8 mouse cellular contexts compared by ENCODE assay signal in the genomic region with DNA sequence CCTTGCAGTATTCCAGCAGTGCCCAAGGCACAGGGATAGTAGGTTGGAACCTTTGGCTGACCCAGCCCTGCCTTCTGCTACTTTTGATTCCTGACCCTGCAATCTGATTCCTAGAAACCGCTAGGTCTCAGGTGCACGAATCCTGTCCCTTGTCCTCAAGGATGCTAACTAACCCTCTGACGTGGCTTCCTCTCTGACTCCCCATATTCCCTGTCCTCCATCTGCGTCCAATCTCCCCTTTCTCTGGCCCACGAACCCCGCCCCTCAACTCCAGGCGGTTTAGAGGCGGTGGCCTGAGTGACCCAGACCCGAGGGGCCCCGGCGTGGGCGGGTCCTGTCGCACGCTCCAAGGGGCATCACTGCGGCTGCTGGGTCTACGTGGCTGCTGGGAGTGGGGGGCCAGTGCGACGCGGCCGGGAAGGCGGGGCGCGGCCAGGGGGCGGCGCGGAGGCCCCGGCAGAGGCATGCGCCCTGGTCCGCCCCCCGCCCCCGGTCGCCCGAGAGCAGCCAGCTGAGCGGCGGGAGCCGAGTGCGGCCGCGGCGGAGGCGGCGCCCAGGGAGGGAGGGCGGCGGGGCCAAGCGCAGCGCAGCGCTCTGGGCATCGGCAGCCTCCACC. TPM values are rescaled to one million over a fixed set of nuclear protein-coding genes. Genes with fewer than 3 reads are reported as not detected.
A peak's percentile ranks its signal among the peaks of the same experiment; 100 is the strongest.
DNase-seq lines count a peak whose midpoint lies in the region; ATAC-seq and TF ChIP-seq lines count a peak whose summit lies in the region.

A gene (plus strand): TSS at position 612 of the 616 bp plus-strand sequence.

- H3K4me2 ChIP-seq in embryonic facial prominence, embryonic 12.5 days (replicated peaks): peak within 1 kb of the TSS; percentile 88
- peak within 1 kb of the TSS; percentile 90 for H3K4me2 ChIP-seq in heart, embryonic 14.5 days (ENCODE audit: low read length)
- peak within 1 kb of the TSS; percentile 83 for H3K4me2 ChIP-seq in stomach, postnatal 0 days (replicated peaks; ENCODE audit: low read depth)

- no peaks in the 10 kb centered on the region for H3K9me3 ChIP-seq in E14TG2a.4 (ENCODE audit: low read length)
- H3K9me3 ChIP-seq in embryonic facial prominence, embryonic 12.5 days: no peaks in the 10 kb centered on the region
- no peaks in the 10 kb centered on the region for H3K9me3 ChIP-seq in heart, embryonic 14.5 days (ENCODE audit: control insufficient read depth, low read length)
- H3K9me3 ChIP-seq in megakaryocyte, embryonic 14.5 days: peaks cover 6% of the 10 kb centered on the region
- no peaks in the 10 kb centered on the region for H3K9me3 ChIP-seq in stomach, postnatal 0 days (ENCODE audit: control insufficient read depth, low read length)

- peaks cover 18% of the 10 kb centered on the region for H3K36me3 ChIP-seq in E14TG2a.4 (ENCODE audit: insufficient read depth, low read length)
- no peaks in the 10 kb centered on the region for H3K36me3 ChIP-seq in embryonic facial prominence, embryonic 12.5 days
- H3K36me3 ChIP-seq in heart, embryonic 14.5 days (ENCODE audit: control insufficient read depth, insufficient read depth, low read length): peaks cover 10% of the 10 kb centered on the region; the same call in 1 of the 2 replicates
- peaks cover 47% of the 10 kb centered on the region for H3K36me3 ChIP-seq in megakaryocyte, embryonic 14.5 days (replicated peaks; ENCODE audit: low read length)
- H3K36me3 ChIP-seq in stomach, postnatal 0 days (ENCODE audit: control insufficient read depth, insufficient read depth, low read length): no peaks in the 10 kb centered on the region

- intact Hi-C loops in left cerebral cortex, adult 2 months (cut with DNase I): loop anchor here (2.0 kb wide), 1 partner anchor 47 kb away; no protein-coding TSS in a partner anchor

- no peak for TF ChIP-seq EP300 in stomach, postnatal 0 days (optimal IDR thresholded peaks at IDR 0.05)

- H3K27me3 ChIP-seq in E14TG2a.4 (ENCODE audit: insufficient read depth, low read length): peaks cover 26% of the 10 kb centered on the region
- H3K27me3 ChIP-seq in embryonic facial prominence, embryonic 12.5 days: peaks cover 26% of the 10 kb centered on the region
- no peaks in the 10 kb centered on the region for H3K27me3 ChIP-seq in heart, embryonic 14.5 days (ENCODE audit: control insufficient read depth, insufficient read depth, low read length)
- H3K27me3 ChIP-seq in megakaryocyte, embryonic 14.5 days (replicated peaks): peaks cover 59% of the 10 kb centered on the region
- no peaks in the 10 kb centered on the region for H3K27me3 ChIP-seq in stomach, postnatal 0 days (ENCODE audit: control insufficient read depth, insufficient read depth, low read length)

- WGBS in embryonic facial prominence, embryonic 12.5 days: under 1% methylated on average over 43 of the region's 48 CpGs
- 1% methylated on average over 37 of the region's 48 CpGs for WGBS in heart, embryonic 14.5 days
- WGBS in stomach, postnatal 0 days: 3% methylated on average over 19 of the region's 48 CpGs

- no peak for TF ChIP-seq CTCF in E14TG2a.4 (conservative IDR thresholded peaks at IDR 0.05; ENCODE audit: low read length)
- TF ChIP-seq CTCF in left cerebral cortex, adult 2 months (IDR thresholded peaks at IDR 0.05): no peak
- TF ChIP-seq CTCF in stomach, postnatal 0 days (IDR thresholded peaks at IDR 0.05; ENCODE audit: low read depth): no peak

- ATAC-seq in embryonic facial prominence, embryonic 12.5 days (ENCODE audit: insufficient number of reproducible peaks, insufficient read depth, low FRiP score, low TSS enrichment): peak; percentile 45; the same call in 1 of the 2 replicates
- peak; percentile 65 for ATAC-seq in heart, embryonic 14.5 days (ENCODE audit: insufficient number of reproducible peaks, insufficient read depth, low FRiP score, low read depth)
- peak; percentile 59; the same call in 1 of the 2 replicates for ATAC-seq in stomach, postnatal 0 days (ENCODE audit: low FRiP score, low TSS enrichment)

- H3K27ac ChIP-seq in embryonic facial prominence, embryonic 12.5 days: peak within 1 kb of the TSS; percentile 61
- peak within 1 kb of the TSS; percentile 63 to 92 for H3K27ac ChIP-seq in heart, embryonic 14.5 days (replicated peaks in 1 of 2; ENCODE audit: control insufficient read depth in 1 of 2, insufficient read depth in 1 of 2, low read depth in 2 of 2, low read length in 2 of 2)
- peak within 1 kb of the TSS; percentile 72 for H3K27ac ChIP-seq in left cerebral cortex, adult 2 months
- H3K27ac ChIP-seq in stomach, postnatal 0 days (replicated peaks): peak within 1 kb of the TSS; percentile 82

- peak within 1 kb of the TSS; percentile 87 for H3K4me3 ChIP-seq in E14TG2a.4 (replicated peaks; ENCODE audit: low read length)
- H3K4me3 ChIP-seq in embryonic facial prominence, embryonic 12.5 days: peak within 1 kb of the TSS; percentile 66
- H3K4me3 ChIP-seq in heart, embryonic 14.5 days (ENCODE audit: control insufficient read depth in 1 of 2, insufficient read depth in 1 of 2, low read depth in 1 of 2, low read length in 2 of 2): peak within 1 kb of the TSS; percentile 50 to 75
- peak within 1 kb of the TSS; percentile 58 for H3K4me3 ChIP-seq in left cerebral cortex, adult 2 months
- H3K4me3 ChIP-seq in megakaryocyte, embryonic 14.5 days (replicated peaks): peak within 1 kb of the TSS; percentile 72
- H3K4me3 ChIP-seq in stomach, postnatal 0 days (ENCODE audit: low read depth, low read length): peak within 1 kb of the TSS; percentile 61

- H3K9ac ChIP-seq in embryonic facial prominence, embryonic 12.5 days: peak within 1 kb of the TSS; percentile 81
- peak within 1 kb of the TSS; percentile 90 for H3K9ac ChIP-seq in heart, embryonic 14.5 days (ENCODE audit: low read length)
- H3K9ac ChIP-seq in stomach, postnatal 0 days (ENCODE audit: low read length): peak within 1 kb of the TSS; percentile 76

- peaks cover 78% of the 10 kb centered on the region for H3K4me1 ChIP-seq in E14TG2a.4 (replicated peaks; ENCODE audit: low read depth, low read length)
- peaks cover 36% of the 10 kb centered on the region for H3K4me1 ChIP-seq in embryonic facial prominence, embryonic 12.5 days
- H3K4me1 ChIP-seq in heart, embryonic 14.5 days (ENCODE audit: control insufficient read depth in 2 of 2, insufficient read depth in 2 of 2, low read length in 2 of 2): peaks cover 36 to 61% of the 10 kb centered on the region in 2 experiments
- peaks cover 38% of the 10 kb centered on the region for H3K4me1 ChIP-seq in megakaryocyte, embryonic 14.5 days
- no peaks in the 10 kb centered on the region; the same call in none of the 2 replicates for H3K4me1 ChIP-seq in stomach, postnatal 0 days (replicated peaks; ENCODE audit: control insufficient read depth, insufficient read depth)

- peak; percentile 78 for DNase-seq in NIH3T3 (ENCODE audit: low read depth)
- peak; percentile 61 to 67 for DNase-seq in left cerebral cortex, adult 2 months (ENCODE audit: extremely low spot score in 1 of 2, low spot score in 2 of 2)
- peak; percentile 41 for DNase-seq in stomach, postnatal 0 days (ENCODE audit: low spot score)
- DNase-seq in spleen, postnatal 36 days (ENCODE audit: low spot score in 2 of 2): no peak

RNA-seq across cellular contexts. Expression of the gene that starts here (rescaled TPM):
- 9.7 and 10.6 TPM in 2 replicates for polyA plus RNA-seq in embryonic facial prominence, embryonic 12.5 days (2016; fragmentation: Nextera tagmentation; extraction: Ambion mirVana)
- 14.0 and 18.2 TPM in 2 replicates for polyA plus RNA-seq in heart, embryonic 14.5 days (2014; fragmentation: Nextera tagmentation; extraction: Ambion mirVana)
- total RNA-seq in left cerebral cortex, adult 2 months (2021): 10 to 100 TPM; 29.6 to 35.9 TPM
- polyA plus RNA-seq in megakaryocyte, embryonic 14.5 days (2012; ENCODE audit: insufficient read depth, low replicate concordance): 0.11 TPM in 1 of 2 replicates, not detected in the other
- 6.9 and 8.4 TPM in 2 replicates for polyA plus RNA-seq in stomach, postnatal 0 days (2015; fragmentation: Nextera tagmentation; extraction: Ambion mirVana)

Comparison
In these comparisons a context has a peak if more than half of its experiments do, and no peak if none do; other contexts are left out.
1. DNase-seq: peak in NIH3T3 (single experiment), left cerebral cortex, adult 2 months (2 of 2) and stomach, postnatal 0 days (single experiment); none in spleen, postnatal 36 days (0 of 2).
2. Peak in every context shown above with its lines, with median percentiles within 50 percentile points of each other: H3K4me3 ChIP-seq, ATAC-seq, H3K27ac ChIP-seq, H3K4me2 ChIP-seq and H3K9ac ChIP-seq.